Mouse (Mus musculus) brain, embryonic 14.5 days (tissue): ENCODE data around the gene Kif26b.

Source experiments
- CTCF ChIP-seq: fragments of 200-500 bp; IDR thresholded peaks from 2 replicates; pipeline ENCODE4 v1.5.1; 2012; ENCODE audit warnings: inconsistent platforms, mild to moderate bottlenecking, moderate library complexity, borderline replicate concordance; ENCODE audit not compliant: insufficient read depth, insufficient read length; ENCODE audit errors: extremely low read depth
- POLR2A ChIP-seq: fragments of 200-500 bp; IDR thresholded peaks from 2 replicates; pipeline ENCODE4 v1.6.1; 2012; ENCODE audit warnings: mild to moderate bottlenecking, inconsistent platforms, borderline replicate concordance; ENCODE audit not compliant: poor library complexity, insufficient read depth, insufficient read length, severe bottlenecking; ENCODE audit errors: extremely low read depth

GRCm38 (mm10) chr1:178748222-178748600, 219.3 kb downstream of the Kif26b start:
- TF ChIP-seq CTCF (no peak), POLR2A (no peak)
